Mouse (Mus musculus) retina, postnatal 7 days (tissue): ENCODE measurements around the gene Prtn3.
A peak's percentile ranks its signal among the peaks of the same experiment; 100 is the strongest.

Experiments used
- DNase-seq: peaks from one replicate; pipeline ENCODE4 v3.0.0-alpha.2; 2012; ENCODE audit warnings: low read depth, low spot score

Gene Prtn3

DNA sequence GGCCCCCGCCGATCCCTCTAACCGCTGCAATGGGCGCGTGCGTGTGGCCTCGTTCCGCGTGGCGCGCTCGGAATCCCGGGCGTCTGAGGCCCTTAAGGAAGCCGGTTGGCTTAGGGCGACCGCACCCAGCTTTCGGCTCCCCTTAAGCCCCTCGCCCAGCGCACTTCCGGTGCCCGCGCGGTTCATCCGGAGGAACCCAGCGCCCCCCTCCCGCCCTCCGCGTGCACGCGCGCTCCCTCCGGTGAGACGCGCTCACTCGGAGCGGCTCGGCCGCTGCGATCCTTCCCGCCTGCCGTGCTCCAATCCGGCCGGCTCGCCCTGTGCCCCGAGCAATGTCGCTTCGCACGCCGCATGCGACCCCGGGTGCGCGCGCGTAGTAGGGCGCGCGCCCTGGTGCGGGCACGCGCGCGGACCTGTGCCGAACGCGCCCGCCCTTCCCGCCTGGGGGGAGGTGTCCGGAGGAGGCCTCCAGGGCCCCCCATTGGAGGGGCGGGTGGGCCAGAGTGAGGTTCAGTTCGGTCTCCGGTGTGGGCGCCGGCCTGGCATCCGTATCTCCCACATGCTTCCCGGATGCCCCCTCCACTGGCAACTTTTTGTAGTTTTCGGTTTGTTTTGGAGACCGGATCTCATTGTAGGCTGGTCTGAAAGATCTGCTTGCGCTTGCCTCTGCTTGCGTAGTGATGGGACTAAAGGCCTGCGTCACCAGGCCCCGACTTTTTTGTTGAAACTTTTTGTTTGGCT, 19.3 kb upstream of the Prtn3 start:
- DNase-seq = peak; percentile 71

DNA sequence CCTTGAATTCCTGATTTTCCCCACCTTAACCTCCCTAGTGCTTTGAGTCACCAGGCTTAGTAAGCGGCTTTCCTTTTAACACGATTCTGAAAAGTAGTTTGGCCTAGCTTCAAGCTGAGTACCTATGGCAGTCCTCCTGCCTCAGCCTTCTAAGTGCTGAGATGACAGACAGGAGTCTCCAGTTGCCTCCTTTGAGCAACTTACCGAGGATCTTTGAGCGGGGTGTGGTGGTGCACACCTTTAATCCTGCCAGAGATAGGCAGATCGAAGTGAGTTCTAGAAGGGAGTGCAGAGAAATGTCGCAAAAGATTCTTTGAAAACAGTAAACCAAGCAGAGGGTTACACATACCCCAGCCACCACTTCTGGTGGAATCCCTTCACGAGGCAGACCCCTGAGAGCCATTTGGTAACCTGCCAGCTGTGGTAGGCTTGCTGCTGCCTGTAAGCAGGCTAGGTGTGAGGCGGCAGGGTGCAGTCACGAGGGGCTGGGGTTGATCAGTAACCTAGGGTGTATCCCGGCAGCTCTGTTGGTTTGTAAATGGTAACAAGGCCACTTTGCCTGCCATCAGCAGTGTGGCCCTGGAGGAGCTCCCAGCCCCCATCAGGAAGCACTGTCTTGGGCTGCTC, 18.6 kb upstream of the Prtn3 start:
- no peak for DNase-seq

GRCm38 (mm10) chr10:79856280-79856679, 18.0 kb upstream of the Prtn3 start:
- DNase-seq = no peak

DNA sequence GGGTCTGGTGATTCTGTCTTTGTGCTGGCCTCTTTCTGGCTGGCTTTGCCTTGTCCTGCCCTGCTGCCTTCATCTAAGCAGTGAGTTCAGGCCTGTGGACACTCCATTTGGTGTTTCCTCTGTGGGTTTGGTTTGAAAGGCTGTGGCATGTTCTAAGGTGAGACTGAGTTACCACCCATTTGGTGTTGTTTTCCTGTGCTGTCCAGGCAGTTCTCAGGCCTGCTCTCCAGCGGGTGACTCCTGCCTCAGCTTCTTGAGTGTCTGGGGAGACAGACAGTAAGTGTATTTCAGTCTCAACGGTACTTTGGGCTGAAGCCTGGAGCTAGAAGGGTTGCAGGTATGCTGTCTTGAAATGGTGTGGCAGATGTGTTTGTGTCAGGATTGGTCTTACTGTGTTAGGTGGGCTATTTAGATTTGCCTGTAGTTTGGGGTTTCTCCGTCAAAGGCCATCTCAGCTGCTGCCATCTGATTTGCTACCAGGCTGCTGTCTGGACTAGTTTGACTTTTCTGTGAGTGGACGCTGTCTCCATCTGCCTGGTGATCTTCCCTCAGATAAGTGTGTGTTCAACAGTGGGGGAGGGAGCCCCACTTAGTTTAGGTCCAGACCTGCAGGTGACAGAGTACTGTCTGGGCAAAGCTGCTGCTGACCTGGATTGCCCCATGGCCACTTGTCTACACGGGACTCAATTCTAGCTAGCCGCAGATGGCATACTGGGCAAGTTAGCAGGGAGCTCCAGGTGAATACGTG, 17.4 kb upstream of the Prtn3 start:
- no peak for DNase-seq

- no peak for DNase-seq
These were observed 16.8 kb upstream of the Prtn3 start for GRCm38 (mm10) chr10:79857452-79857811.

DNA sequence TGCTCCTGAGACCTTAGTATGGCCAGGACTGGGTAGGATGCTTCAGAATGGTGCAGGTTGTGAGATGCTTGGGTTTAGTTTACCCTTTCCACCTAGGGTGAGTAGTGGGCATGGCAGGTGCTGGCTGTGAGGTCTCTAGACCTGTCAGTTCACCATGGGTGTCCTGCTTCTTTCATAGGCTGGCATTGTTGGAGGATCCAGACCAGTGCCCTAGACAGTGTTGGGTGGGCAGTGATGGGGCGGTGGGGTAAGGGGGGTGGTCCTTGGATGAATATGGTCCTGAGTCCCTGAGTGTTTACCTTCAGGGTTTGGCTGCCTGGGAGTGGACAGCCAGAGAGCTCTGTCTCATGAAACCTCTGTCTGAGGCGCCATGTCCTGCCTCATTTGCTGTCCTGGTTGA, 16.4 kb upstream of the Prtn3 start:
- no peak for DNase-seq

DNA sequence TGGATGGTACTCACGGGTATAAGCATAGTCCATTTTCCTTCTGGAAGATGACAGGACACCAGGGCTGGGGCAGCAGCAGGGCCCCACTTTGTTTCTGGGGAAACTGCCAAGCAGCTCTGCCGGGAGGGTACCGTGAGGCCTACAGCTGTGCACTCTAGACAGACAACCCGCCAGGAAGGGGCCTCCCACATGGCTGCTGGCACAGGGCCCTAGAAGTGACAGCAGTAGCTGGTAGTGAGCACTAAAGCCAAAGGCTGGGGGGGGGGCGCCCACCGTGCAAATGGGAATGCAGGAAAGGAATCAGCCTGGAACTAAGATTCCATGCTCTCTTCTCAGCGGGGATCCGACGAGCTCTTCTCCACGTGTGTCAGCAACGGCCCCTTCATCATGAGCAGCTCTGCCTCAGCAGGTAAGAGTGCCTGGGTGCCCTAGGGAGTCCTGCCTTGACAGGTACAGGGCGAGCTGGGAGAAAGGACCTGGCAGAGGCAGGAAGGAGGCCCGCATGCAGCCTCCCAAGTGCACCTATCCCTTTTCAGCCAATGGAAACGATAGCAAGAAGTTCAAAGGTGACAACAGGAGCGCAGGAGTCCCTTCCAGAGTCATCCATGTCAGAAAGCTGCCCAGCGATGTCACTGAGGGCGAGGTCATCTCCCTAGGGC, 15.7 kb upstream of the Prtn3 start:
- no peak for DNase-seq

GRCm38 (mm10) chr10:79859116-79859515, 15.2 kb upstream of the Prtn3 start:
- DNase-seq = no peak

GRCm38 (mm10) chr10:79860079-79860911, 14.0 kb upstream of the Prtn3 start:
- no peak for DNase-seq

DNA sequence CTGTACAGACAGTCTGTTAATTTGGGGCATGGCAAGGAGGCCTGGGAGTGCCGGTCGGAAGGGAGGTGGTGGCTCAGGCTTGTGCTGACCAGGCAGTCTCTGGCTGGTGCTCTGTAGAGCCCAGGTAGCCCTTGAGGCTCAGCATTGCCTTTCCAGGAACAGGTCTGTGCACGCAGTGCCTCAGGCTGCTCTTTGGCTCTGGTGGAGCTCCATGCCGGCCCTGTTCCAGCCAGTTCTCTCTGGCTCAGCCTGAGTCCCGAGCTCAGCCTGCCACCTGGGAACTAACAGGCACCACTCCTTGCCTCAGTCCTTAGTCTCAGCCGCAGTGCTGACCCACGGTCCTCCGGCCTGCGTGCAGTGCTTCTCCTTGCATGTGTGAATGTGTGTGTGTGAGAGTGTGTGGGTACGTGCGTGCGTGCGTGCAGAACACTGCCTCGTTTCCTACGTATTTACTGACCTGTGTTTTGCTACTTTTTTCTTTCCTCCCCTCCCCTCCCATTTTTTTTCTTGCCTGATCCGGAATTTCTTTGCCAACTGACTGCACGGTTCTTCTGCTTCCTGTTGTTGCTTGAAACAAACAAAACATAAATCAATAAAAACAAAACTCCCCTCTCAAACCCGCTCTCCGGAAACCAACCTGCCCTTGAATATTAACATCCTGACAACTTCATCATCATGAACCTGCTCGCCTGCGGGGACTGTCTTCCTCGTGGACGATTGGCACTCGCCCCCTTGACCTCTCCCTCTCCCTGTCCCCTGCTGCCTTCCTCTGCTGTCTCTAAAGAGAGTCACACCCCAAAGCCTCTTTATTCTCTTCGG, 12.8 kb upstream of the Prtn3 start:
- DNase-seq = no peak

DNA sequence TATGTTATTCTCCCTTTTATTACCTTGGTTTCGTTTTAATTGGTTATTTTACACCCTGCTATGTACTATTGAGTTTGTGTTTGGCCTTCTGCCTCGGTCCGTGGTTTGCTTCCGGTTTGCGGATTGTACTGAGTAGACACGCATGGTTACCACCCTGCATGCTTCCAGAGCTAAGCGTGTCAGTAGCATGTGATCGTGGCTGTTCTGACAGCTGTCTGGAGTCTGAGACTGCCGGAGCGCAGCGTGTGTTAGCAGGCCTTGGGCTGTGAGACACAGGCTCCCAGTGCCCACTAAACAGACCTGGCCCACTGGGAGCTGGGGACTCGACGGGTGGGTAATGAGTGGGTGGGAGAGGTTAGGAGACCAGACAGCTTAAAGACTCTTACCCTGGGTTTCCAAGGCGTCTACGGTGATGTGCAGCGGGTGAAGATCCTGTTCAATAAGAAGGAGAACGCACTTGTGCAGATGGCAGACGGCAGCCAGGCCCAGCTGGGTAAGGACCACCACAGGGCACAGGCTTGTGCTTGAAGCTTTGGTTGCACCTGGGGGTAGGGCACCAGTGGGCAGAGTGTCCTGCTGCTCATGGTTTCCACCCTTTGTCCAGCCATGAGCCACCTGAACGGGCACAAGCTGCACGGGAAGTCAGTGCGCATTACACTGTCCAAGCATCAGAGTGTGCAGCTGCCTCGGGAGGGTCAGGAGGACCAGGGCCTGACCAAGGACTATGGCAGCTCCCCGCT, 12.1 kb upstream of the Prtn3 start:
- DNase-seq = no peak

GRCm38 (mm10) chr10:79862925-79863324, 11.4 kb upstream of the Prtn3 start:
- no peak for DNase-seq

DNA sequence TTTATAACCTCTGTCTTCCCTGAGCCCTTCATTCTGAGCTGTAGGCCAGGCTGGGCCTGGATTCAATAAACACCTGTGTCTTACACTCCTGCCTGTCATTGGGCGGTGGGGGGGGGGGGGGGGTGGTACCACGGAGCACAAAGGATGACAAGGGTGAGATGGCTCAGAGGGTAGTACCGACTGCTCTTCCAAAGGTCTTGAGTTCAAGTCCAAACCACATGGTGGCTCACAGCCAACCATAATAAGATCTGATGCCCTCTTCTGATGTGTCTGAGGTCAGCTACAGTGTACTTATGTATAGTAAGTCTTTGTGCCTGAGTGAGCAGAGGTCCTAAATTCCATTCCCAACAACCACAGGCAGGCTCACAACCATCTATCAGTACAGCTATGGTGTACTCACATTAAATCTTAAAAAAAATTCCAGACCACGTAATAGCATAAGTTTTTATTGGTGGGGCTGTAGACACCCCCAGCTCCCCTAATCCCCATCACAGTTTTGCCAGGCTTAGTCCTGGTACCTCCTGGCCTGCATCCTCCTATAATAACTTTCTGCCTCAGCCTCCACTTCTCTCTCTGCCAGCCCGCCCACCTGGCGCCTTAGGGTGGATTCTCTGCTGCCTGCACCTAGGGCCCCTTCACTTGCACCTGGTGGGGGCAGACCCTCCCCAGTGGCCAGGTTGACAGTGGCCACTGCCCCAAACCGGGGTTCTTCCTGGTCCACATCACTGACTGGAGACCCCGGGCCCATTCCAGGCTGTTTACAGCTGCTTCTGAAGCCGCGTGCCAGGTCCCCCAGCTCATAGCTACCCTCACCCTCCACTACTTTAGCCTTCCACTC, 9.7 kb upstream of the Prtn3 start:
- no peak for DNase-seq

DNA sequence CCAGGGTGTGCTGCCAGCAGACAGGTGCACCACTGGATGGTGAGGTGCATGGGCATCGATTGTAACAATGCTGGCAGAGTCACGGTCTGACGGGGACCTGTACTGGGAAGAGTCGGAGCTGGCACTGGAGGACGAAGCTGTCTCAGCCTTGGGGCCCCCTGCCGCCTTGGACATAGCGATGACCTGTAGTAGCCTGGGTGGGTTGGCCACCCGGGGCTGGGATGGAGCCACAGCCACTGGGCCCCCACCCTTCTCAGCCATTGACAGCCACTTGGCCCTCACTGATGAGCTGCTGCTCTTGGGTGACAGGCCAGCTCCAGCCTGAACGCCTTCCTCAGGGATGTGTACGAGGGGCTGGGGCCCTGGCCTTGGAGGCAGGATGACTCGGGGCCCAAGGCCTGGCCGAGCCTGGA, 9.1 kb upstream of the Prtn3 start:
- DNase-seq = no peak

GRCm38 (mm10) chr10:79865801-79866295, 8.4 kb upstream of the Prtn3 start:
- DNase-seq = no peak

DNA sequence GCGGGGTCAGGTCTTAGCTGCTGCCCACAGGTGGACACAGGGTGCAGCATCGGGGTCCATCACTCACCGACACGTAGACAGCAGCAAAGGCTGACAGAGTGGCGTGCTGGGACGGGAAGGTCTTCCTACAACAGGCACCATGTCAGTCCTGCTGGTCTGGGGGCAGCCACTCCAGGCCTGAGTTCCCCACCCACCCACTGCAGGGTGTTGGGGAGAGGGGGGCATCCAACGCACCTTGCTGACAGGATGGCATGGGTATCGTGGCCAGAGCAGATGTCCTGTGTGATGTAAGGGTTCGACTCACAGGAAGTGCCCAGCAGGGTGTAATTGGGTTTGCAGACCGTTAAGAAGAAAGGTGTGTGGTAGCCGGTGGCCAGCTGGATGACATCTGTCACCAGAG, 7.7 kb upstream of the Prtn3 start:
- no peak for DNase-seq

DNA sequence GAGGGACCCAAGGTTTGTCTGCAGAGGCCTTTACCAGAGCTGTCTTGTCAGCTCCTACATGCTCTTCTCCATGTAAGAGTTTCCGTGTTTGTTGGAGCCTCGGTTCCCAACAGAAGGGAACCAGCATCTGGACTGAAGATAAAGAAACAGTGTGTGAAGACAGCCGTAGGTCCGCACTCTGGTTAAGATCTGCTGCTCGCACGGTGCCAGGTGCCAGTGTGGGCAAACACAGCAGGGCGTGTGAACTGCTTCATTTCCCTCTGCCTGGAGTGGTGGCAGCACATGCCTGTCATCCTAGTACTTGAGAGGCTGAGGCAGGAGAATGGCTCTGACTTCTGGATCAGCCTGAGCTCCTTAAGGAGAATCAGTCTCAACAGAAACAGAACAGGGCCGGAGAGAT, 2.4 kb upstream of the Prtn3 start:
- DNase-seq = no peak

DNA sequence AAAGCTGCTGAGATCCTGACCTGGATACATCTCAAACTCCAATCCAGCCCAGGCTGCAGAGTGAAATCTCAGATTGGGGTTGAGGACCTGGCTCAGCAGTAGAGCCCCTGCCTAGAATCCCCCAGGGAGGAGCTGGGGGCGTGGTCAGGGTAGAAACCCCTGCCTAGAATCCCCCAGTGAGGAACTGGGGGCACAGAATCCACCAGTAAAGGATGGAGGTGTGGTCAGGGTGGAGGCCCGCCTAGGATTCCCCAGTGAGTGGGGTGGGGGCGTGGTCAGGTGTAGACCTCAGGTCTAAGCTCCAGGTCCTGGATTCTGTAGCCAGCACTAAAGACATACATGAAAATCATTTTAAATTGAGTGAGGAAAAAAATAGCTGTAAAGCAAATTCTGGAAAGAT, 1.4 kb upstream of the Prtn3 start:
- no peak for DNase-seq

- DNase-seq = no peak
These were observed 963 bp upstream of the Prtn3 start for GRCm38 (mm10) chr10:79873313-79873712.
